Mouse (Mus musculus) neural tube, embryonic 15.5 days (tissue): ENCODE results near the gene Tsacc. TPM values are rescaled to one million over a fixed set of nuclear protein-coding genes. Genes with fewer than 3 reads are reported as not detected.
A peak's percentile ranks its signal among the peaks of the same experiment; 100 is the strongest.

ENCODE experiments used
- ATAC-seq: fragments of 200-750 bp; cut with Nextera tagmentation; 2 replicates; pipeline ENCODE4 v1.8.0; 2017; ENCODE audit warnings: mild to moderate bottlenecking, moderate TSS enrichment, moderate library complexity; ENCODE audit not compliant: low FRiP score
- H3K27ac ChIP-seq: fragments of 300-500 bp; sonication (generic); replicated peaks from 2 replicates; pipeline ENCODE4 v1.5.1; 2015; ENCODE audit warnings: mild to moderate bottlenecking, inconsistent platforms
- H3K27me3 ChIP-seq: fragments of 300-500 bp; sonication (generic); replicated peaks from 2 replicates; pipeline ENCODE4 v1.6.1; 2015; ENCODE audit warnings: inconsistent platforms
- H3K36me3 ChIP-seq: fragments of 300-500 bp; sonication (generic); 2 replicates; pipeline ENCODE4 v1.6.1; 2015; ENCODE audit warnings: inconsistent platforms
- H3K4me1 ChIP-seq: fragments of 300-500 bp; sonication (generic); 2 replicates; pipeline ENCODE4 v1.6.1; 2015; ENCODE audit warnings: inconsistent platforms
- H3K4me2 ChIP-seq: fragments of 300-500 bp; sonication (generic); 2 replicates; pipeline ENCODE4 v1.6.1; 2015; ENCODE audit warnings: inconsistent platforms, mild to moderate bottlenecking, moderate library complexity
- H3K4me3 ChIP-seq: fragments of 300-500 bp; sonication (generic); replicated peaks from 2 replicates; pipeline ENCODE4 v1.5.1; 2015; ENCODE audit warnings: mild to moderate bottlenecking, inconsistent platforms
- H3K9ac ChIP-seq: fragments of 300-500 bp; sonication (generic); replicated peaks from 2 replicates; pipeline ENCODE4 v1.6.1; 2015; ENCODE audit warnings: mild to moderate bottlenecking, inconsistent platforms
- H3K9me3 ChIP-seq: fragments of 300-500 bp; sonication (generic); replicated peaks from 2 replicates; pipeline ENCODE4 v1.6.1; 2016; ENCODE audit warnings: inconsistent platforms
- WGBS: fragments of 180-500 bp; shearing (Covaris S2); methylation state at CpG from one replicate; pipeline ENCODE4 v1.1.7; 2015; ENCODE audit warnings: mixed read lengths; 5-methylcytosine and 5-hydroxymethylcytosine counted together
- polyA plus RNA-seq: library from polyadenylated mRNA; unstranded; fragments of >200 nt; fragmentation: Nextera tagmentation; extraction: Ambion mirVana; gene quantifications from 2 replicates; pipeline ENCODE4 v1.2.1, GENCODE M21; 2015

The Tsacc gene
- polyA plus RNA-seq, 1 experiment from 2014 or later: 9.5 TPM

GRCm38 (mm10) chr3:88235216-88235615, 61.6 kb downstream of the Tsacc start:
- H3K4me3 ChIP-seq: no peak overlapping the region
- H3K36me3 ChIP-seq: peaks cover 4% of the 10 kb centered on the region; the same call in 1 of the 2 replicates
- H3K9ac ChIP-seq: no peak overlapping the region
- 3% methylated on average over 3 of the region's 3 CpGs for WGBS
- no peak overlapping the region for H3K4me2 ChIP-seq
- H3K27ac ChIP-seq: peak overlapping the region; percentile 98
- no peak for ATAC-seq
- no peaks in the 10 kb centered on the region for H3K9me3 ChIP-seq
- H3K4me1 ChIP-seq: peaks cover 72% of the 10 kb centered on the region
- peaks cover 5% of the 10 kb centered on the region; the same call in 1 of the 2 replicates for H3K27me3 ChIP-seq

GRCm38 (mm10) chr3:88234041-88234440, 62.8 kb downstream of the Tsacc start:
- Histone ChIP-seq H3K36me3 (peaks cover 14% of the 10 kb centered on the region), H3K4me1 (peaks cover 76% of the 10 kb centered on the region), H3K27me3 (no peaks in the 10 kb centered on the region), H3K27ac (peak overlapping the region; percentile 98), H3K9me3 (no peaks in the 10 kb centered on the region), H3K4me2 (no peak overlapping the region), H3K9ac (no peak overlapping the region), H3K4me3 (no peak overlapping the region)
- ATAC-seq: no peak
- 50% methylated on average over 8 of the region's 8 CpGs for WGBS

DNA sequence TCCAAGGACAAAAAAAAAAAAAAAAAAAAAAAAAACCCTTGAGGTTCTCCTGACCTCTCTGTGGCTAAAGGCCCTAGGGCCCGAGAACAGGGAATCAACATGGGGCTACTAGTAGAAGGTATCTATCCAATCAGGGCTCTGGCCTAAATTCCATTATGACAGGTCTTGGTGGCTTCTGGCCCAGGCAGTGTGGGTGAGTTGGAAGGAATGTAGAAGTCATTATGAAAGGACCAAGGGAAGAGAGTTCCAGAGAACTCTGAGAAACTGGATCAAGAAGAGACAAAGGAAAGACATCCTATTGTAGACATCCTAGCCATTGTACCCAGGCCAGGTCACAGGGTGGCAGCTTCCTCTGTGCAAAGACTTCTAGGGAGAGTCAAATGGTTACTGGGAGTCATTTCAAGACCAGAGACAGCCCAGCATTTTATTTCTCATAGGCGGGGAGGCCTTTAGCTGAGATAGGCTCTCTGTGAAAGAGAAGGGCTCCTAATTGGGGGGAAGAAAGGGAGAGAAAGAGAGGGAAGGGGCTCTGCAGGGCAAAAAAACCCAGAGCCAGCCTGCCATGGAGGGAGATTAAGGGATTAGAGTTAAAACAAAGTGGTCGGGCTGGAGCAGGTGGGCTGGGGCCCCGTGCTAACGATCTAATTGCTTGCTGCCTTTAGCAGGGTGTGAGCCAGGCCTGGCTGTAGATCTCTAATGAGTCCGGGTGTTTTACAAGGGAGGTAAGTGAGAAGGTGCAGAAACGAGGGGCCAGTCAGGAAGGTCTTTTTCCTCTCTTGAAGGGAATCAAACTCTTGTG, 63.7 kb downstream of the Tsacc start:
- Histone ChIP-seq H3K27ac (peak overlapping the region; percentile 98), H3K9ac (no peak overlapping the region), H3K27me3 (no peaks in the 10 kb centered on the region), H3K9me3 (no peaks in the 10 kb centered on the region), H3K4me2 (no peak overlapping the region), H3K4me1 (peaks cover 77% of the 10 kb centered on the region), H3K36me3 (peaks cover 17% of the 10 kb centered on the region), H3K4me3 (no peak overlapping the region)
- ATAC-seq: no peak
- WGBS: 17% methylated on average over 7 of the region's 7 CpGs

Other genes starting within 250 kb of the Tsacc start
- gene Naxe, start 238.5 kb downstream of the Tsacc start, polyA plus RNA-seq: 155 and 159 TPM in 2 replicates
- gene Ttc24, start 218.7 kb downstream of the Tsacc start, polyA plus RNA-seq: 0.38 TPM in 1 of 2 replicates, not detected in the other
- 2.8 and 4.9 TPM in 2 replicates for gene Iqgap3, start 215.0 kb downstream of the Tsacc start, polyA plus RNA-seq
- 14.3 and 20.3 TPM in 2 replicates for gene Mef2d, start 154.6 kb downstream of the Tsacc start, polyA plus RNA-seq
- gene Rhbg, start 42.3 kb downstream of the Tsacc start, polyA plus RNA-seq: 0.78 and 0.83 TPM in 2 replicates
- gene Gm38392, start 9.8 kb downstream of the Tsacc start, polyA plus RNA-seq: 0.26 TPM in 1 of 2 replicates, not detected in the other
- 426 and 468 TPM in 2 replicates for gene Cct3, start 117 bp upstream of the Tsacc start, polyA plus RNA-seq
- 102 and 129 TPM in 2 replicates for gene Glmp, start 28.0 kb upstream of the Tsacc start, polyA plus RNA-seq
- gene Tmem79, start 39.1 kb upstream of the Tsacc start, polyA plus RNA-seq: 1.9 and 3.3 TPM in 2 replicates
- 57.7 and 60.8 TPM in 2 replicates for gene Smg5, start 39.3 kb upstream of the Tsacc start, polyA plus RNA-seq
- 1.6 and 2.5 TPM in 2 replicates for gene Paqr6, start 67.6 kb upstream of the Tsacc start, polyA plus RNA-seq
- 0.15 and 0.28 TPM in 2 replicates for gene Bglap3, start 75.7 kb upstream of the Tsacc start, polyA plus RNA-seq
- not detected in 2 replicates for gene Bglap2, start 81.7 kb upstream of the Tsacc start, polyA plus RNA-seq
- gene Bglap, start 87.5 kb upstream of the Tsacc start, polyA plus RNA-seq: not detected in 2 replicates
- gene Pmf1, start 113.3 kb upstream of the Tsacc start, polyA plus RNA-seq: 25.8 and 52.7 TPM in 2 replicates
- gene Slc25a44, start 128.1 kb upstream of the Tsacc start, polyA plus RNA-seq: 33.6 and 36.4 TPM in 2 replicates
- 28.2 and 28.8 TPM in 2 replicates for gene Sema4a, start 164.2 kb upstream of the Tsacc start, polyA plus RNA-seq
- gene Lmna, start 213.0 kb upstream of the Tsacc start, polyA plus RNA-seq: 70.3 and 78.7 TPM in 2 replicates
- 18.6 and 19.2 TPM in 2 replicates for gene Mex3a, start 235.4 kb upstream of the Tsacc start, polyA plus RNA-seq